Mouse (Mus musculus): ENCODE results near the gene Scai. TPM values are rescaled to one million over a fixed set of nuclear protein-coding genes. Genes with fewer than 3 reads are reported as not detected.
"Not testable (repeated sequence)": the region's sequence is repeated elsewhere in the genome, so short reads cannot be mapped to it uniquely, and the experiment has no call there.

Scai gene
- total RNA-seq (2014; rRNA removed; ENCODE audit: low replicate concordance) (8.3 and 19.1 TPM in 2 replicates), polyA plus RNA-seq (2015; fragmentation: Nextera tagmentation; extraction: Ambion mirVana) (2.5 and 2.7 TPM in 2 replicates)

- Histone ChIP-seq H3K36me3 (replicated peaks; ENCODE audit: control insufficient read depth, insufficient read depth, low read length) (peaks cover 5% of the 10 kb centered on the region; the same call in 1 of the 2 replicates), H3K4me2 (ENCODE audit: low read depth, low read length) (peak within 1 kb of the TSS; percentile 89), H3K9ac (replicated peaks; ENCODE audit: low read depth, low read length) (peak within 1 kb of the TSS; percentile 69), H3K9me3 (replicated peaks; ENCODE audit: control insufficient read depth, low read length) (no peaks in the 10 kb centered on the region), H3K4me3 (ENCODE audit: low read depth, low read length) (peak within 1 kb of the TSS; percentile 87), H3K4me1 (ENCODE audit: control insufficient read depth, insufficient read depth) (peaks cover 6% of the 10 kb centered on the region; the same call in 1 of the 2 replicates), H3K27me3 (ENCODE audit: control insufficient read depth, insufficient read depth, low read length) (no peaks in the 10 kb centered on the region), H3K27ac (ENCODE audit: low read depth) (peak within 1 kb of the TSS; percentile 84)
- under 1% methylated on average over 41 of the region's 41 CpGs for WGBS
- ATAC-seq (ENCODE audit: insufficient read depth, low read depth), result peak; percentile 100
- TF ChIP-seq EP300 (IDR thresholded peaks at IDR 0.05; ENCODE audit: low read depth) (no peak; the same call in 1 of the 2 replicates), CTCF (IDR thresholded peaks at IDR 0.05; ENCODE audit: low read depth) (peak; percentile 89)
- peak; percentile 99 for DNase-seq (ENCODE audit: low spot score)
Measured at GRCm38 (mm10) chr2:39190561-39191056, at the start of gene Scai. Gene Scai, minus strand, starts transcription at chr2:39190734.

GRCm38 (mm10) chr2:39226731-39227130, 36.2 kb upstream of the Scai start:
- peaks cover 26% of the 10 kb centered on the region for H3K4me1 ChIP-seq (ENCODE audit: control insufficient read depth, insufficient read depth)
- H3K27ac ChIP-seq (ENCODE audit: low read depth), result peak overlapping the region; percentile 99; the same call in 1 of the 2 replicates
- peak overlapping the region; percentile 60 for H3K4me2 ChIP-seq (ENCODE audit: low read depth, low read length)
- ATAC-seq (ENCODE audit: insufficient read depth, low read depth) (no peak), DNase-seq (ENCODE audit: low spot score) (no peak)
- no peaks in the 10 kb centered on the region; the same call in 1 of the 2 replicates for H3K27me3 ChIP-seq (ENCODE audit: control insufficient read depth, insufficient read depth, low read length)
- H3K4me3 ChIP-seq (ENCODE audit: low read depth, low read length), result peak overlapping the region; percentile 94
- no peaks in the 10 kb centered on the region for H3K9me3 ChIP-seq (replicated peaks; ENCODE audit: control insufficient read depth, low read length)
- WGBS, result 24% methylated on average over 3 of the region's 3 CpGs
- TF ChIP-seq CTCF (IDR thresholded peaks at IDR 0.05; ENCODE audit: low read depth) (no peak), EP300 (IDR thresholded peaks at IDR 0.05; ENCODE audit: low read depth) (no peak)
- H3K9ac ChIP-seq (replicated peaks; ENCODE audit: low read depth, low read length), result no peak overlapping the region
- no peaks in the 10 kb centered on the region for H3K36me3 ChIP-seq (replicated peaks; ENCODE audit: control insufficient read depth, insufficient read depth, low read length)

GRCm38 (mm10) chr2:39226019-39226640, 35.6 kb upstream of the Scai start, which contains the start of gene Ppp6c:
Gene Ppp6c, minus strand, starts transcription at chr2:39226451.
- Histone ChIP-seq H3K9me3 (replicated peaks; ENCODE audit: control insufficient read depth, low read length) (no peaks in the 10 kb centered on the region), H3K4me2 (ENCODE audit: low read depth, low read length) (peak within 1 kb of the TSS; percentile 68), H3K27me3 (ENCODE audit: control insufficient read depth, insufficient read depth, low read length) (no peaks in the 10 kb centered on the region; the same call in 1 of the 2 replicates), H3K4me1 (ENCODE audit: control insufficient read depth, insufficient read depth) (peaks cover 26% of the 10 kb centered on the region), H3K4me3 (ENCODE audit: low read depth, low read length) (peak within 1 kb of the TSS; percentile 94), H3K36me3 (replicated peaks; ENCODE audit: control insufficient read depth, insufficient read depth, low read length) (no peaks in the 10 kb centered on the region), H3K9ac (replicated peaks; ENCODE audit: low read depth, low read length) (peak within 1 kb of the TSS; percentile 95), H3K27ac (ENCODE audit: low read depth) (peak within 1 kb of the TSS; percentile 99)
- TF ChIP-seq EP300 (IDR thresholded peaks at IDR 0.05; ENCODE audit: low read depth) (peak; percentile 89), CTCF (IDR thresholded peaks at IDR 0.05; ENCODE audit: low read depth) (no peak)
- DNase-seq (ENCODE audit: low spot score), result peak; percentile 99
- WGBS, result under 1% methylated on average over 54 of the region's 56 CpGs
- peak; percentile 98 for ATAC-seq (ENCODE audit: insufficient read depth, low read depth)

- H3K4me2 ChIP-seq (ENCODE audit: low read depth, low read length), result peak overlapping the region; percentile 68
- H3K27ac ChIP-seq (ENCODE audit: low read depth), result peak overlapping the region; percentile 99
- not testable (repeated sequence) for H3K27me3 ChIP-seq (ENCODE audit: control insufficient read depth, insufficient read depth, low read length); H3K9me3 ChIP-seq (replicated peaks; ENCODE audit: control insufficient read depth, low read length); DNase-seq (ENCODE audit: low spot score); H3K36me3 ChIP-seq (replicated peaks; ENCODE audit: control insufficient read depth, insufficient read depth, low read length)
- 3% methylated on average over 24 of the region's 36 CpGs for WGBS
- H3K4me3 ChIP-seq (ENCODE audit: low read depth, low read length), result peak overlapping the region; percentile 94
- peak; percentile 55 for ATAC-seq (ENCODE audit: insufficient read depth, low read depth)
- H3K9ac ChIP-seq (replicated peaks; ENCODE audit: low read depth, low read length), result peak overlapping the region; percentile 95
- peaks cover 26% of the 10 kb centered on the region for H3K4me1 ChIP-seq (ENCODE audit: control insufficient read depth, insufficient read depth)
Measured at GRCm38 (mm10) chr2:39225331-39226018, 34.9 kb upstream of the Scai start.

DNA sequence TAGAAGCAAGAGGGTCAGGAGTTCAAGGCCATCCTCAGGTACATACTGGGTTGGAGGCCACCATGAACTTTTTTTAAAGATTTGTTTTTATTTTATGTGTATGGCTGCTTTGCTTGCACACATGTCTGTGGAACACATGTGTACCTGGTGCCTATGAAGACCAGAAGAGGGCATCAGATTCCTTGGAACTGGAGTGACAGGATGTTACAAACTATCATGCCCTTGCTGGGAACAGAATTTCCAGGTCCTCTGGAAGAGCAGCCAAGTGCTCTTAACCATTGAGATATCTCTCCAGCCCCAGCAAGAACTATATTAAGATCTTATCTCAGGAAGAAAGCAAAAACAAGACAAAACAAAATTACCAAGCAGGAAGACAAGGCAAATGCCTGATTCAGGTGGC, 34.1 kb upstream of the Scai start:
- H3K9ac ChIP-seq (replicated peaks; ENCODE audit: low read depth, low read length), result no peak overlapping the region
- no peak for ATAC-seq (ENCODE audit: insufficient read depth, low read depth)
- H3K27ac ChIP-seq (ENCODE audit: low read depth), result 0 out of 2 replicates have a peak overlapping the region, but pooled peaks have one; percentile 34
- H3K36me3 ChIP-seq (replicated peaks; ENCODE audit: control insufficient read depth, insufficient read depth, low read length), result no peaks in the 10 kb centered on the region
- H3K27me3 ChIP-seq (ENCODE audit: control insufficient read depth, insufficient read depth, low read length), result no peaks in the 10 kb centered on the region; the same call in 1 of the 2 replicates
- H3K9me3 ChIP-seq (replicated peaks; ENCODE audit: control insufficient read depth, low read length), result no peaks in the 10 kb centered on the region
- peaks cover 26% of the 10 kb centered on the region for H3K4me1 ChIP-seq (ENCODE audit: control insufficient read depth, insufficient read depth)
- H3K4me3 ChIP-seq (ENCODE audit: low read depth, low read length), result peak overlapping the region; percentile 94
- TF ChIP-seq EP300 (IDR thresholded peaks at IDR 0.05; ENCODE audit: low read depth) (no peak), CTCF (IDR thresholded peaks at IDR 0.05; ENCODE audit: low read depth) (no peak)
- peak overlapping the region; percentile 68 for H3K4me2 ChIP-seq (ENCODE audit: low read depth, low read length)
- DNase-seq (ENCODE audit: low spot score), result no peak
